Comparison of ENCODE assay signal across 8 mouse cellular contexts in genomic region chr11:61674839-61675159, GRCm38 (mm10). TPM values are rescaled to one million over a fixed set of nuclear protein-coding genes. Genes with fewer than 3 reads are reported as not detected.
DNase-seq lines count a peak whose midpoint lies in the region; ATAC-seq and TF ChIP-seq lines count a peak whose summit lies in the region.

No protein-coding gene starts in this region.

- no peak overlapping the region for H3K27ac ChIP-seq in cerebellum, adult 2 months (ENCODE audit: insufficient read depth, low read length)

- peak; percentile 35; the same call in 1 of the 2 replicates for TF ChIP-seq CTCF in cerebellum, adult 2 months (IDR thresholded peaks at IDR 0.05; ENCODE audit: borderline replicate concordance, insufficient read depth, low read depth, low read length)

- DNase-seq in cerebellum, adult 2 months: no peak
- DNase-seq in cerebellum, adult 9-11 months: no peak
- peak; percentile 70 for DNase-seq in thymus, postnatal 4 days
- no peak for DNase-seq in thymus, postnatal 25 days
- peak; percentile 70 to 80 for DNase-seq in kidney, postnatal 4 days
- peak; percentile 74 for DNase-seq in neural tube, embryonic 10.5 days (ENCODE audit: extremely low spot score, low spot score)
- DNase-seq in spleen, postnatal 4 days (ENCODE audit: low spot score in 2 of 2): no peak

- no peaks in the 10 kb centered on the region for H3K27me3 ChIP-seq in cerebellum, adult 2 months (ENCODE audit: control insufficient read depth, insufficient read depth, low read length)

- H3K4me1 ChIP-seq in cerebellum, adult 2 months (ENCODE audit: control insufficient read depth, insufficient read depth, low read length): no peaks in the 10 kb centered on the region

- H3K4me3 ChIP-seq in cerebellum, adult 2 months (replicated peaks; ENCODE audit: insufficient read depth, low read depth, low read length): no peak overlapping the region

- 36% methylated on average over 8 of the region's 8 CpGs for WGBS in cerebellum, adult 2 months

- ATAC-seq in activated CD4-positive, CD25-positive, alpha-beta regulatory T cell, adult 4 months: no peak

- TF ChIP-seq POLR2A in cerebellum, adult 2 months (IDR thresholded peaks at IDR 0.05; ENCODE audit: borderline replicate concordance, insufficient read depth, low read length): no peak

RNA-seq across cellular contexts. Expression of gene Fam83g, which starts 9.1 kb away (rescaled TPM):
- 0.08 and 0.11 TPM in 2 replicates for polyA plus RNA-seq in cerebellum, adult 2 months (2012; rRNA removed)
- polyA plus RNA-seq in activated CD4-positive, CD25-positive, alpha-beta regulatory T cell, adult 4 months (2017; shearing (Covaris generic)): under 1 TPM; 0.24 to 0.40 TPM

RNA-seq across cellular contexts. Expression of gene Grap, which starts 21.7 kb away (rescaled TPM):
- 4.9 and 5.4 TPM in 2 replicates for polyA plus RNA-seq in cerebellum, adult 2 months (2012; rRNA removed)
- polyA plus RNA-seq in activated CD4-positive, CD25-positive, alpha-beta regulatory T cell, adult 4 months (2017; shearing (Covaris generic)): 100 to 1,000 TPM; 171 to 177 TPM

RNA-seq across cellular contexts. Expression of gene Slc5a10, which starts 45.8 kb away (rescaled TPM):
- 0.05 and 0.07 TPM in 2 replicates for polyA plus RNA-seq in cerebellum, adult 2 months (2012; rRNA removed)
- polyA plus RNA-seq in activated CD4-positive, CD25-positive, alpha-beta regulatory T cell, adult 4 months (2017; shearing (Covaris generic)): not detected

Comparison
In these comparisons a context has a peak if more than half of its experiments do, and no peak if none do; other contexts are left out.
1. DNase-seq: peak in thymus, postnatal 4 days (single experiment), kidney, postnatal 4 days (2 of 2) and neural tube, embryonic 10.5 days (single experiment); none in cerebellum, adult 2 months (0 of 2), cerebellum, adult 9-11 months (single experiment), thymus, postnatal 25 days (single experiment) and spleen, postnatal 4 days (0 of 2).
2. RNA of gene Grap, which starts 21.7 kb away (polyA plus RNA-seq): 171 to 177 TPM in activated CD4-positive, CD25-positive, alpha-beta regulatory T cell, adult 4 months; 4.9 to 5.4 TPM in cerebellum, adult 2 months; every median in the first group is over 10 times any median in the second.